Mouse (Mus musculus) thymus, adult 2 months (tissue): ENCODE results near the gene Il10ra.

Experiments
- CTCF ChIP-seq: fragments of 200-500 bp; IDR thresholded peaks from 2 replicates; pipeline ENCODE4 v1.5.1; 2012; ENCODE audit warnings: mild to moderate bottlenecking, control low read depth, low read length, moderate library complexity, borderline replicate concordance; ENCODE audit not compliant: control insufficient read depth, poor library complexity, insufficient read depth; ENCODE audit errors: extremely low read depth
- POLR2A ChIP-seq: fragments of 200-500 bp; IDR thresholded peaks from 2 replicates; pipeline ENCODE4 v1.6.1; 2012; ENCODE audit warnings: mild to moderate bottlenecking, low read length, control low read depth, moderate library complexity; ENCODE audit not compliant: control insufficient read depth, poor library complexity, insufficient read depth; ENCODE audit errors: extremely low read depth

DNA sequence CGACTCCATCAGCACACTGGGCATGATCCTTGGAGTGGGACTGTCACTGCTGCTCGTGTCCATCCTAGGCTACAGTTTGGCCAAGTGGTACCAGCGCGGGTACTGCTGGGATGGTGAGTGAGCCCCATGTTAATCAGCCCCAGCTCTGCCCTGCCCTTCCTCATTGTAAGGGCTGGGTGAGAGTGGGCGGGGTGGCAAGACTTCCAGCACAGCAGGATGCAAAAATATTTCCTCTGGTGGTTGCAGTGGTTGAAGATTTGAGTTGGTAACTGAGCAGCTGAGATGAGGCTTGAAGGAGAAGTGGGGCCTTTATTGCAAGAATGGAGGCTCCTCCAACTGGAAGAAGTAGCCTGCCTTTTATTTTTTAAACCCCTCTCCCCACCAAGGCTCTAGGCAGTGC lies 27.6 kb downstream of the Il10ra start:
- TF ChIP-seq POLR2A: no peak
- no peak for TF ChIP-seq CTCF
